Mouse (Mus musculus) liver, embryonic 15.5 days (tissue): ENCODE measurements at regions not wholly inside any gene's neighbourhood (a gene's known extent, or its start where the extent isn't known, plus 50 kb on each side); places are given as distances from the start of the nearest gene placed in this dataset.
"Not testable (repeated sequence)": the region's sequence is repeated elsewhere in the genome, so short reads cannot be mapped to it uniquely, and the experiment has no call there.

Source experiments
- ATAC-seq: fragments of 200-750 bp; cut with Nextera tagmentation; 2 replicates; pipeline ENCODE4 v1.8.0; 2017; ENCODE audit warnings: moderate number of reproducible peaks, mild to moderate bottlenecking, moderate library complexity; ENCODE audit not compliant: insufficient read depth
- H3K27ac ChIP-seq: fragments of 300-500 bp; sonication (generic); replicated peaks from 2 replicates; pipeline ENCODE4 v1.5.1; 2015; ENCODE audit warnings: mild to moderate bottlenecking, inconsistent platforms
- H3K27me3 ChIP-seq: fragments of 300-500 bp; sonication (generic); 2 replicates; pipeline ENCODE4 v1.6.1; 2015; ENCODE audit warnings: mild to moderate bottlenecking, inconsistent platforms
- H3K36me3 ChIP-seq: fragments of 300-500 bp; sonication (generic); replicated peaks from 2 replicates; pipeline ENCODE4 v1.6.1; 2015; ENCODE audit warnings: moderate library complexity, mild to moderate bottlenecking, inconsistent platforms
- H3K4me1 ChIP-seq: fragments of 300-500 bp; sonication (generic); replicated peaks from 2 replicates; pipeline ENCODE4 v1.6.1; 2015; ENCODE audit warnings: inconsistent platforms
- H3K4me2 ChIP-seq: fragments of 300-500 bp; sonication (generic); 2 replicates; pipeline ENCODE4 v1.6.1; 2015; ENCODE audit warnings: moderate library complexity, mild to moderate bottlenecking, inconsistent platforms
- H3K4me3 ChIP-seq: fragments of 300-500 bp; sonication (generic); replicated peaks from 2 replicates; pipeline ENCODE4 v1.5.1; 2015; ENCODE audit warnings: mild to moderate bottlenecking, inconsistent platforms
- H3K9ac ChIP-seq: fragments of 300-500 bp; sonication (generic); 2 replicates; pipeline ENCODE4 v1.6.1; 2015; ENCODE audit warnings: moderate library complexity, mild to moderate bottlenecking, inconsistent platforms
- H3K9me3 ChIP-seq: fragments of 300-500 bp; sonication (generic); replicated peaks from 2 replicates; pipeline ENCODE4 v1.6.1; 2016; ENCODE audit warnings: inconsistent platforms
- WGBS: fragments of 180-500 bp; shearing (Covaris S2); methylation state at CpG from one replicate; pipeline ENCODE4 v1.1.7; 2015; ENCODE audit warnings: mixed read lengths; ENCODE audit not compliant: insufficient replicate concordance; 5-methylcytosine and 5-hydroxymethylcytosine counted together

DNA sequence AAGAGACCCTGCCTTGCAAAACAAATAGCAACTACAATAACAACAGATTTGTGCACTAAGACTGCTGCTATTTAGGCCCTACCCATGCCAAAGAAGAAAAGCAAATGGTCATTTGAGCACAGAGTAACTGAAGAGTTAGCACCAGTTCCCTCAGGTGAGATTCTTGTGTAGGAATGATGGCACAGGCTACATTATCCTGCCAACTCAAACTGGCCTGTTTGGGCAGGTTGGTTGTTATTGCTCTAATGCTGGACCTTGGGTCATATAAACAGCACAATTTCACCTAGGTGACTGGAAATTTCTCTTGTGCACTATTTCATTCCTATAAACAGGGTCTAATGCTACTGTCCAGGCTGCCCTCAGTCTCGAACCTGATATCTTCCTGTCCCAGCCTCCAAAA is 79.7 kb upstream of the Trim24 start:
- Histone ChIP-seq H3K4me3 (no peak overlapping the region), H3K9me3 (no peaks in the 10 kb centered on the region), H3K27ac (no peak overlapping the region), H3K9ac (no peak overlapping the region), H3K36me3 (no peaks in the 10 kb centered on the region), H3K27me3 (no peaks in the 10 kb centered on the region), H3K4me1 (no peaks in the 10 kb centered on the region), H3K4me2 (no peak overlapping the region)
- 55% methylated on average over 1 of the region's 1 CpGs for WGBS
- ATAC-seq: no peak

DNA sequence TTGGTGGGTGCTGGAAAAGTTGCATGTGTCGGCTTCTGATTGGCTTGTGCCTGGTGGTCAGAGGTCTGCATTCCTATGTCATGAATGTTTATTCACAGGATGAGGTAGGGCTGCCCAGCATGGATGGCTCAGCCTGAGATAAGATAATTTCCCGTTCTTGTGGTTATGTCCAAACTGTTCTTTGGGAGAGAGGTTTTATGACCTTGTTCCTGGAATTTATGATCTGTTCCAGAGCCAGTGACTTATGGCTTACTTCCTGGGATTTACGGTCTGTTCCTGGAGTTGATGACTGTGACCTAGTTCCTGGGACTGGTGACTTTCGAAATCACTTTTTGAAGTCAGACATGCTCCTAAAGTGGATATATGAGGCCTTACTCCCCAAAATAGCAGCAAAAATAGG is 76.4 kb upstream of the Trim24 start:
- H3K27ac ChIP-seq: no peak overlapping the region
- H3K4me1 ChIP-seq: no peaks in the 10 kb centered on the region
- no peaks in the 10 kb centered on the region for H3K36me3 ChIP-seq
- no peak for ATAC-seq
- WGBS: 61% methylated on average over 4 of the region's 4 CpGs
- no peak overlapping the region for H3K4me2 ChIP-seq
- no peak overlapping the region for H3K4me3 ChIP-seq
- no peaks in the 10 kb centered on the region for H3K27me3 ChIP-seq
- H3K9me3 ChIP-seq: no peaks in the 10 kb centered on the region
- H3K9ac ChIP-seq: no peak overlapping the region

DNA sequence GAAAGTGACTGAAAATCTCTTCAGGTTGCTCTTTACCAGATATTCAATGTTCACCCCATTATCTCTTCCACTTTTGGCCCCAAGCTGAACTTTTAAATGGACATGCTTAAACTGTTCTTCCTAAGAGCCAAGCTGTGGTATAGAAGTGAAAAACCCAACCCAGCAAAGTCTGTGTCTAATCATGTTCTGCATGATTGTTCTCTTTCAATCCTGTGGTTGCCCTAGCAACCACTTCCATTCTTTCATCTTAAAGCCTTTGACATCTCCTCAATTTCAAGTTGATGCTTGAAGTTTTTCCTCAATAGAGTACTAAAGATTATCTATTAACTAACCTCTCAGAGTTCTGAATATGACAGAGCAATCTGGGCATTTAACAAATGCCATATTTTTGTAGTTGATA is 75.6 kb upstream of the Trim24 start:
- no peak for ATAC-seq
- Histone ChIP-seq H3K9me3 (no peaks in the 10 kb centered on the region), H3K27me3 (no peaks in the 10 kb centered on the region), H3K4me1 (no peaks in the 10 kb centered on the region), H3K36me3 (no peaks in the 10 kb centered on the region), H3K4me3 (no peak overlapping the region), H3K27ac (no peak overlapping the region), H3K9ac (no peak overlapping the region), H3K4me2 (no peak overlapping the region)

DNA sequence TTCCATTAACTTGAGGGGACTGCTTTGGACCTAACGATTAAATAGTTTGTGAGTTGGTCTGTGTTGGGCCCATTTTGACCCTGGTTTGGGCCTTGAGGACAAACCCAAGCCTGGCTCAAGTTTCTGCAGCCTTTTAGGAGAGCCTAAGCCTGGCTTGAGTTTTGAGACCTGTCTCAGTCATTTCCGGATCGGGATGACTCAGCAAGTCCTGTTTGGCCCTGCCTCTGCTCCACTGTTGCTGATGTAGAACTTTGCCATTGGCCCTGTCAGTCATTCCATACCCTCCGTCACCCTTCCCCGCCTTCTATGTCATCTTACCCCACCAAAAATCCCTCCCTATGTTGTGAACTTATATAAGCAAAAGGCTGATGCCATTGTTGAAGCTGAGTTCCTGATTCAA is 67.4 kb upstream of the Trim24 start:
- ATAC-seq: no peak
- H3K9ac ChIP-seq: no peak overlapping the region
- H3K4me2 ChIP-seq: no peak overlapping the region
- no peak overlapping the region for H3K27ac ChIP-seq
- no peaks in the 10 kb centered on the region for H3K9me3 ChIP-seq
- H3K27me3 ChIP-seq: no peaks in the 10 kb centered on the region
- no peaks in the 10 kb centered on the region for H3K4me1 ChIP-seq
- no peaks in the 10 kb centered on the region for H3K36me3 ChIP-seq
- no peak overlapping the region for H3K4me3 ChIP-seq
- WGBS: 75% methylated on average over 5 of the region's 5 CpGs

DNA sequence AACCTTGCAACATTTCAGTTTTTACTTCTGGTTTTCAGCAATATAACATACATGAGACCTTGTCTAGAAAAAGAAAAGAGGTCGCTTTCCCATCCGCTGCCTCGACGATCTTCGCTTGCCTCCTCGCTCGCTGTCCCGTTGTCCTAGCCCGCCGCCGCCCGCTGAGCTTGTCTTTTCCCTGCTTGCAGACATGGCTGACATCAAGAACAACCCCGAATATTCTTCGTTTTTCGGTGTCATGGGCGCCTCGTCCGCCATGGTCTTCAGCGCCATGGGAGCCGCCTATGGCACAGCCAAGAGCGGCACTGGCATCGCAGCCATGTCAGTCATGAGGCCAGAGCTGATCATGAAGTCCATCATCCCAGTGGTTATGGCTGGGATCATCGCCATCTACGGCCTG is 64.7 kb upstream of the Trim24 start:
- not testable (repeated sequence) for H3K9ac ChIP-seq, H3K4me3 ChIP-seq, H3K9me3 ChIP-seq, H3K27me3 ChIP-seq, H3K4me2 ChIP-seq, ATAC-seq, H3K27ac ChIP-seq, H3K4me1 ChIP-seq, H3K36me3 ChIP-seq
- WGBS: 89% methylated on average over 24 of the region's 24 CpGs

DNA sequence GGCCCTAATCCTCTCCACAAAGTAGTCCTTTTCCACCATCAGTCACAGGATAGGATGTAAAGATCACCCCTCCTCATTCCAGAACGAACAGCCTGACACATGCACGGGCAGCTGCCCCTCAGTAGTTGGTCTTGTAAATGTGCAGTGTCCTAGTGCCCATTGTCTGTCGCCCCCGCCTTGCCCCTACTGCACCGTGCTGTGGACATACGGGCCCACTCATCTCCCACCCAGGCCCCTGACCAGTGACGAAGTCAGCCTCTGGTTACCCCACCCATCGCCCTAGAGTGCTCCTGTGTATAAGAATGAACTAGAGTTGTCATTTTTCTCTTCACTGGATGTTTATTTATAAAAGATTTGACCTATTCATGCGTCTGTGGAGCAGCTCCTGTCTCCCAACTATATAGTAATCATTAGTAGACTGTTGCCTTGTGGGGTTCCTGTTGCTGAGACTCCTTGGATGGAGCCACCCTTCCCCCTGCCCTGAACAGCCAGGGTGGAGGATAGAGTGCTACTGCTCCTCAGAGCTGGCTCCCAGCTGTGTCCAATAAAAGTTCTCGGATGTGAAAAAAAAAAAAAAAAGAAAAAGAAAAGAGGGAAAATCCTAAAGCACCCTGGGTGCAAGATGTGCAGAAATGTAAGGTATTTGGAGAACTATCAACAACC is 64.0 kb upstream of the Trim24 start:
- H3K4me3 ChIP-seq, H3K9me3 ChIP-seq, H3K4me1 ChIP-seq, H3K36me3 ChIP-seq, H3K27ac ChIP-seq, H3K9ac ChIP-seq, H3K4me2 ChIP-seq, H3K27me3 ChIP-seq: not testable (repeated sequence)
- 64% methylated on average over 1 of the region's 10 CpGs for WGBS
- ATAC-seq: peak; percentile 57

DNA sequence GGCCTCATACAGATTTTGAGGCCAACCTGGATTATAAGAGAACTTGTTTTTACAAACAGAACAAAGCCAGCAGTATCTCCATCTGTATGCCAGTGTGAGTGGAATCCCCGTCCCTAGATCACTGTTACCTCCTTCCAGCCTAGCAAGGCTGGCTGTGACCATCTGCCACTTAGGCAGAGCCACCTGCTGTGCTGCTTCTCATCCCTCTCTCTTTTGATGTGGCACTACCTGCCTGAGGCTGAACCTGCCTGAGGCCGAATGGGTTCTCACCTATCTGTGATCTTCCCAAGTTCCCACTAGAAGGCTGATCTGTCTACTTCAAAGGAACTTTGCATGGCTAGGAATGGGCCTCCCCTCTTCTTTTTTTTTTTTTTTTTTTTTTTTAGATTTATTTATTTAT is 55.4 kb upstream of the Trim24 start:
- not testable (repeated sequence) for ATAC-seq, H3K9ac ChIP-seq, H3K4me1 ChIP-seq, H3K27me3 ChIP-seq, H3K4me2 ChIP-seq, H3K9me3 ChIP-seq, H3K4me3 ChIP-seq, H3K27ac ChIP-seq, H3K36me3 ChIP-seq
- WGBS: 58% methylated on average over 2 of the region's 2 CpGs
